Mouse (Mus musculus) embryo, embryonic 10.5 days (tissue): ENCODE measurements around the gene Gm7876.
"Not testable (repeated sequence)": the region's sequence is repeated elsewhere in the genome, so short reads cannot be mapped to it uniquely, and the experiment has no call there.

Experiments used
- DNase-seq: peaks from one replicate; pipeline ENCODE4 v3.0.0-alpha.2; 2015; ENCODE audit warnings: low spot score

Gm7876 gene

GRCm38 (mm10) chr14:4708938-4709337 is at the start of gene Gm7876:
Gene Gm7876, plus strand, starts transcription at chr14:4709238.
- DNase-seq, result not testable (repeated sequence)

GRCm38 (mm10) chr14:4663892-4664291 is 45.1 kb upstream of the Gm7876 start, which contains the start of gene Gm3239:
Gene Gm3239, plus strand, starts transcription at chr14:4664192.
- DNase-seq, result not testable (repeated sequence)

- DNase-seq, result peak; percentile 0
Observed at GRCm38 (mm10) chr14:4726038-4726880, 17.2 kb downstream of the Gm7876 start, which contains the start of gene Gm3252. Gene Gm3252, plus strand, starts transcription at chr14:4726775.
